Mouse (Mus musculus): ENCODE data around the gene Myh3.

GRCm38 (mm10) chr11:67093201-67093600, 15.1 kb downstream of the Myh3 start:
- TF ChIP-seq MAX (IDR thresholded peaks at IDR 0.05; ENCODE audit: low read depth) (no peak), POLR2AphosphoS2 (IDR thresholded peaks at IDR 0.05; ENCODE audit: insufficient read length, low read depth) (no peak), TCF12 (IDR thresholded peaks at IDR 0.05; ENCODE audit: insufficient read depth, poor library complexity, severe bottlenecking) (no peak), POLR2A (IDR thresholded peaks at IDR 0.05; ENCODE audit: insufficient read length, low read depth) (no peak)

All from myocyte (in vitro differentiated cells).